Mouse (Mus musculus): Measurements from ENCODE around the gene Esr2. TPM values are rescaled to one million over a fixed set of nuclear protein-coding genes. Genes with fewer than 3 reads are reported as not detected.

The Esr2 gene
- polyA plus RNA-seq, 1 experiment from 2014 or later, result 0.26 TPM

DNA sequence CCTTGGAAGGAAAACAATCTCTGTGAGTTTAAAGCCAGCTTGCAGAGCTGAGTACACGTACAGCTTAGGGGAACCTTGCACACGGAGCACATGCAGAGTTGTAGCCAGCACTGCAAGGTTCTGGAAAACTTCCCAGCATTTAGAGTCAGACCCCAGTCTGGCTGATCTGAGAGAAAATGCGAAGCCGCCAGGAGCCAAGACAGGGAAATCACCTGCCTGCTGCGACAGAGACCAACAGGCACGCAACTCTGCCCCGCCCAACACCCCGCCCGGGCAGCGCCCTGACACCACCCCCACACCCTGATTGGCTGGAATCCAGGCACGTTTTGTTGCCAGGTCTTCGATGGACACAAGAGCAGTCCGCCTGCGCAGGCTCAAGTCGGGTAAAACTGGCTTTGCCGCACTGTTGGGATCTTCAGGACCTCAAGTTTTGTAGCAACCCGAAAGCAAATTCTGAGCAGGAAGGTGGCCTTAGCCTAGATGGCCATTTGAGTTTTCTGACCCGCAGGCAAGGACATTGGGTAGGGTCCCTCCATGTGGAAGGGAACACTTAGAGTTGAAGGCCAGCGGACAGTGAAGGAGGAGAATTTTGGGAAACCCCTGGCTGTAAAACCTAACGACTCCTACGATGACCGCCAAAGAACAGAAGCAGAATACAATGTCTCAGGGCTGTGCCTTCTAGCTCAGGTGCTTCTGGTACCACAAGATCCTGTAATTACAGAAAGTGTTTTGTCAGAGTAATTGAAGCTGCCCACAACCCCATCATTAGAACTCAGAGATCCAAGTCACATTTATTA lies 19.1 kb upstream of the Esr2 start:
- WGBS, result 2% methylated on average over 22 of the region's 22 CpGs
- Histone ChIP-seq H3K27ac (ENCODE audit: low read depth, low read length) (no peak overlapping the region), H3K36me3 (ENCODE audit: control insufficient read depth, insufficient read depth, low read length) (no peaks in the 10 kb centered on the region), H3K4me1 (replicated peaks; ENCODE audit: control insufficient read depth, insufficient read depth, low read length) (peaks cover 3% of the 10 kb centered on the region; the same call in 1 of the 2 replicates), H3K4me3 (ENCODE audit: low read depth, low read length) (peak overlapping the region; percentile 26), H3K9me3 (ENCODE audit: control insufficient read depth, low read length) (no peaks in the 10 kb centered on the region), H3K27me3 (ENCODE audit: control insufficient read depth, insufficient read depth, low read length) (0 out of 2 replicates have a peak, but pooled peaks cover 2% of the 10 kb centered on the region), H3K9ac (ENCODE audit: low read depth, low read length) (peak overlapping the region; percentile 33; the same call in 1 of the 2 replicates), H3K4me2 (replicated peaks; ENCODE audit: low read depth, low read length) (peak overlapping the region; percentile 75)
- DNase-seq (ENCODE audit: low spot score) (peak; percentile 80), ATAC-seq (ENCODE audit: low FRiP score) (peak; percentile 88)

DNA sequence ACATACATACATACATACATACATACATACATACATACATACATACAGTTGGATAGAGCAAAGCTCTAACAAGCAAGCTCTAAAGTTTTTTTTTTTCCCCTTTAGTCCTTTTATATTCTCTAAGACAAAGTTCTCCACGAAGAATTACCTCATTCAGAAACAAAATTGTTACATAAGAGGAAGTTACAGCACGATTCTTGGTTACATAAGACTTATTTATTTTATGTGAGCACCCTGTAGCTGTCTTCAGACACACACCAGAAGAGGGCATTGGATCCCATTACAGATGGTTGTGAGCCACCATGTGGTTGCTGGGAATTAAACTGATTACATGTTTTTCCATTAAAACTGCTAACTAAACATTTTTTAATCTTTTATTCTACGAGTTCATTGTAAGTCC lies 17.5 kb upstream of the Esr2 start:
- no peak overlapping the region for H3K4me3 ChIP-seq (ENCODE audit: low read depth, low read length)
- ATAC-seq (ENCODE audit: low FRiP score), result no peak
- H3K27me3 ChIP-seq (ENCODE audit: control insufficient read depth, insufficient read depth, low read length), result 0 out of 2 replicates have a peak, but pooled peaks cover 2% of the 10 kb centered on the region
- no peaks in the 10 kb centered on the region for H3K36me3 ChIP-seq (ENCODE audit: control insufficient read depth, insufficient read depth, low read length)
- no peak overlapping the region for H3K27ac ChIP-seq (ENCODE audit: low read depth, low read length)
- DNase-seq (ENCODE audit: low spot score), result no peak
- 76% methylated on average over 3 of the region's 3 CpGs for WGBS
- no peak overlapping the region for H3K9ac ChIP-seq (ENCODE audit: low read depth, low read length)
- no peak overlapping the region for H3K4me2 ChIP-seq (replicated peaks; ENCODE audit: low read depth, low read length)
- no peaks in the 10 kb centered on the region for H3K9me3 ChIP-seq (ENCODE audit: control insufficient read depth, low read length)
- H3K4me1 ChIP-seq (replicated peaks; ENCODE audit: control insufficient read depth, insufficient read depth, low read length), result peaks cover 3% of the 10 kb centered on the region; the same call in 1 of the 2 replicates

- DNase-seq (ENCODE audit: low spot score) (peak; percentile 70), ATAC-seq (ENCODE audit: low FRiP score) (no peak)
- Histone ChIP-seq H3K9ac (ENCODE audit: low read depth, low read length) (no peak overlapping the region), H3K9me3 (ENCODE audit: control insufficient read depth, low read length) (no peaks in the 10 kb centered on the region), H3K27ac (ENCODE audit: low read depth, low read length) (no peak overlapping the region), H3K4me2 (replicated peaks; ENCODE audit: low read depth, low read length) (no peak overlapping the region), H3K27me3 (ENCODE audit: control insufficient read depth, insufficient read depth, low read length) (0 out of 2 replicates have a peak, but pooled peaks cover under 1% of the 10 kb centered on the region), H3K4me3 (ENCODE audit: low read depth, low read length) (no peak overlapping the region), H3K36me3 (ENCODE audit: control insufficient read depth, insufficient read depth, low read length) (no peaks in the 10 kb centered on the region), H3K4me1 (replicated peaks; ENCODE audit: control insufficient read depth, insufficient read depth, low read length) (no peaks in the 10 kb centered on the region)
- WGBS, result 55% methylated on average over 11 of the region's 11 CpGs
Observed at GRCm38 (mm10) chr12:76190940-76191339, 13.9 kb upstream of the Esr2 start.

DNA sequence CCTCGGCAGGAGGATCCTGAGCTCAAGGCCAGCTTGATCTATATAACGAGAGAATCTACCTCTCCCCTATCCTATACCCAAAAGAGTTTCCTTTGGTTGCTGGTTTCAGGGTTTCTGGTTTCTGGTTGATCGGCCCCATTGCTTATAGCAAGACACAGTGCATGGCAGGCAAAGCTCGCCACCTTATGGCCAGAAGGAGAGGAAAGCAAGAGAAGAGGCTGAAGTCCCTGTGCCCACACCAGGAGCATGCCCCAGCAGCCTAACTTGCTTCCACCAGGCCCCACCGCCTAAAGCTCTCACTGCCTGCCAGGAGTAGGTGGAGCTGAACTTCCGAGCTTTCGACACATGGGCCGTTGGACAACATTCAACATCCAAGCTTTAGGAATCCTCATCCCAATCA lies 10.8 kb upstream of the Esr2 start:
- Histone ChIP-seq H3K9me3 (ENCODE audit: control insufficient read depth, low read length) (no peaks in the 10 kb centered on the region), H3K4me1 (replicated peaks; ENCODE audit: control insufficient read depth, insufficient read depth, low read length) (no peaks in the 10 kb centered on the region), H3K27me3 (ENCODE audit: control insufficient read depth, insufficient read depth, low read length) (no peaks in the 10 kb centered on the region), H3K27ac (ENCODE audit: low read depth, low read length) (no peak overlapping the region), H3K36me3 (ENCODE audit: control insufficient read depth, insufficient read depth, low read length) (no peaks in the 10 kb centered on the region), H3K4me2 (replicated peaks; ENCODE audit: low read depth, low read length) (no peak overlapping the region), H3K4me3 (ENCODE audit: low read depth, low read length) (no peak overlapping the region), H3K9ac (ENCODE audit: low read depth, low read length) (no peak overlapping the region)
- DNase-seq (ENCODE audit: low spot score) (no peak), ATAC-seq (ENCODE audit: low FRiP score) (no peak)
- WGBS, result 46% methylated on average over 8 of the region's 8 CpGs

GRCm38 (mm10) chr12:76186473-76186872 lies 9.4 kb upstream of the Esr2 start:
- no peaks in the 10 kb centered on the region for H3K9me3 ChIP-seq (ENCODE audit: control insufficient read depth, low read length)
- H3K4me2 ChIP-seq (replicated peaks; ENCODE audit: low read depth, low read length), result no peak overlapping the region
- H3K9ac ChIP-seq (ENCODE audit: low read depth, low read length), result no peak overlapping the region
- no peaks in the 10 kb centered on the region for H3K27me3 ChIP-seq (ENCODE audit: control insufficient read depth, insufficient read depth, low read length)
- no peak overlapping the region for H3K27ac ChIP-seq (ENCODE audit: low read depth, low read length)
- no peaks in the 10 kb centered on the region for H3K4me1 ChIP-seq (replicated peaks; ENCODE audit: control insufficient read depth, insufficient read depth, low read length)
- no peak for ATAC-seq (ENCODE audit: low FRiP score)
- H3K4me3 ChIP-seq (ENCODE audit: low read depth, low read length), result no peak overlapping the region
- H3K36me3 ChIP-seq (ENCODE audit: control insufficient read depth, insufficient read depth, low read length), result no peaks in the 10 kb centered on the region
- DNase-seq (ENCODE audit: low spot score), result no peak
- 92% methylated on average over 1 of the region's 1 CpGs for WGBS

DNA sequence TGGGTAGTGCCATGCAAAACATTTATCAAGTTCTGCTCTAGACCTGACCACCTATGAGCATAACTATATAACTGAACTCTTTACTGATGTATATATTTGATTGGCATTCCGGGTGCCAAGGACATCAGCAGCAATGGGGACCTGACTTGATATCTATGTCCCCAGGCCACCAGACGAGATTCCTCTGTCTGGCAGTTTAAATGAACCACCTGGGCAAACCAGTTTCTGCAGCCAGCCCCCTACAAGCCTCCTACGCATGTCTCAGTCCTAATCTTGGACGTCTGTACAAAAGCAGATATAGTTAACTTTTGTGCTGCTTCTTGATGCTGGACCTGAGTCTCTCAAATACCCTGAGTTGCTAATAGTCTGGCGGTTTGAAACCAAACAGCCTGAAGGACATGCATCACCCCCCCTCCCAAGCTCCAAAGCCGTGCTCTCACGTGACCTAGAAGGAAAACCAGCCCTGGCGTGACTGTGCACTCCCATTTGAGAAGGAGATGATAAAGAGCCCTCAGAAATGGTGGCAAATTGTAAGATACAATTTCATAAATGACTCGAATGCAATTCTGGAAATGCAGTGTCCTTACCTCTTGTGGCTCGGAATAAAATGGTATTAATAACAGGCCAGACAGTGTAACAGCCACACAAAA lies 8.2 kb upstream of the Esr2 start:
- Histone ChIP-seq H3K27ac (ENCODE audit: low read depth, low read length) (no peak overlapping the region), H3K27me3 (ENCODE audit: control insufficient read depth, insufficient read depth, low read length) (no peaks in the 10 kb centered on the region), H3K9me3 (ENCODE audit: control insufficient read depth, low read length) (no peaks in the 10 kb centered on the region), H3K36me3 (ENCODE audit: control insufficient read depth, insufficient read depth, low read length) (no peaks in the 10 kb centered on the region), H3K4me1 (replicated peaks; ENCODE audit: control insufficient read depth, insufficient read depth, low read length) (no peaks in the 10 kb centered on the region), H3K9ac (ENCODE audit: low read depth, low read length) (no peak overlapping the region), H3K4me2 (replicated peaks; ENCODE audit: low read depth, low read length) (no peak overlapping the region), H3K4me3 (ENCODE audit: low read depth, low read length) (no peak overlapping the region)
- 80% methylated on average over 10 of the region's 10 CpGs for WGBS
- ATAC-seq (ENCODE audit: low FRiP score) (no peak), DNase-seq (ENCODE audit: low spot score) (no peak)

GRCm38 (mm10) chr12:76184271-76184670 lies 7.2 kb upstream of the Esr2 start:
- Histone ChIP-seq H3K4me3 (ENCODE audit: low read depth, low read length) (no peak overlapping the region), H3K27ac (ENCODE audit: low read depth, low read length) (no peak overlapping the region), H3K4me2 (replicated peaks; ENCODE audit: low read depth, low read length) (no peak overlapping the region), H3K36me3 (ENCODE audit: control insufficient read depth, insufficient read depth, low read length) (no peaks in the 10 kb centered on the region), H3K9ac (ENCODE audit: low read depth, low read length) (no peak overlapping the region), H3K27me3 (ENCODE audit: control insufficient read depth, insufficient read depth, low read length) (no peaks in the 10 kb centered on the region), H3K4me1 (replicated peaks; ENCODE audit: control insufficient read depth, insufficient read depth, low read length) (no peaks in the 10 kb centered on the region), H3K9me3 (ENCODE audit: control insufficient read depth, low read length) (no peaks in the 10 kb centered on the region)
- no peak for ATAC-seq (ENCODE audit: low FRiP score)
- no peak for DNase-seq (ENCODE audit: low spot score)
- WGBS, result 77% methylated on average over 6 of the region's 6 CpGs

GRCm38 (mm10) chr12:76182831-76183230 lies 5.8 kb upstream of the Esr2 start:
- Histone ChIP-seq H3K27me3 (ENCODE audit: control insufficient read depth, insufficient read depth, low read length) (no peaks in the 10 kb centered on the region), H3K4me1 (replicated peaks; ENCODE audit: control insufficient read depth, insufficient read depth, low read length) (no peaks in the 10 kb centered on the region), H3K4me2 (replicated peaks; ENCODE audit: low read depth, low read length) (no peak overlapping the region), H3K27ac (ENCODE audit: low read depth, low read length) (no peak overlapping the region), H3K9ac (ENCODE audit: low read depth, low read length) (no peak overlapping the region), H3K4me3 (ENCODE audit: low read depth, low read length) (no peak overlapping the region), H3K36me3 (ENCODE audit: control insufficient read depth, insufficient read depth, low read length) (no peaks in the 10 kb centered on the region), H3K9me3 (ENCODE audit: control insufficient read depth, low read length) (no peaks in the 10 kb centered on the region)
- DNase-seq (ENCODE audit: low spot score), result no peak
- WGBS, result 90% methylated on average over 6 of the region's 6 CpGs
- ATAC-seq (ENCODE audit: low FRiP score), result no peak

GRCm38 (mm10) chr12:76181471-76181870 lies 4.4 kb upstream of the Esr2 start:
- ATAC-seq (ENCODE audit: low FRiP score) (no peak), DNase-seq (ENCODE audit: low spot score) (no peak)
- Histone ChIP-seq H3K4me2 (replicated peaks; ENCODE audit: low read depth, low read length) (no peak overlapping the region), H3K4me1 (replicated peaks; ENCODE audit: control insufficient read depth, insufficient read depth, low read length) (peaks cover 2% of the 10 kb centered on the region; the same call in 1 of the 2 replicates), H3K27ac (ENCODE audit: low read depth, low read length) (no peak overlapping the region), H3K36me3 (ENCODE audit: control insufficient read depth, insufficient read depth, low read length) (no peaks in the 10 kb centered on the region), H3K27me3 (ENCODE audit: control insufficient read depth, insufficient read depth, low read length) (peaks cover 9% of the 10 kb centered on the region), H3K9ac (ENCODE audit: low read depth, low read length) (no peak overlapping the region), H3K4me3 (ENCODE audit: low read depth, low read length) (no peak overlapping the region), H3K9me3 (ENCODE audit: control insufficient read depth, low read length) (no peaks in the 10 kb centered on the region)
- 75% methylated on average over 8 of the region's 8 CpGs for WGBS

All from hindbrain, embryonic 11.5 days (tissue).